ENCODE assay signal across 8 mouse cellular contexts in the genomic region with DNA sequence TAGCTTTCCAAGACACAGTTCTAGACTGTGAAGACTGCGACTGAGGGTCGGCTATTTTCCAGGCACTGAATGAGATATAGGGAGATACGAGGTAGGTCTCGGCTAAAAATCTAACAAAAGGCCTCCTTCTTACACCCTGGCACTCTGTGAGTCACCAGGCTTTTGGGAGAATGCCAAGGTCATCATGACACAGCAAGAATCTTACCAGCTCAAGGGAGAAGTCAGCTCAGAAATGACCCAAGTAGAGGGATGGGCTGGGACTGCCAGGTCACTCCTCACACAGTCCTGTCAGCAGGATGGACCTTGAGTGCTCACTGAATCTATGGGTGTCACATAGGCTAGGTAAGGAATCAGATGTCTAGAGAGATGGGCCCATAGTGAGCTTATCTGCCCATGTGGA. TPM values are rescaled to one million over a fixed set of nuclear protein-coding genes. Genes with fewer than 3 reads are reported as not detected.
A peak's percentile ranks its signal among the peaks of the same experiment; 100 is the strongest.
DNase-seq lines count a peak whose midpoint lies in the region; ATAC-seq and TF ChIP-seq lines count a peak whose summit lies in the region.

No protein-coding gene starts in this region.

- TF ChIP-seq CTCF in liver, postnatal 0 days (IDR thresholded peaks at IDR 0.05; ENCODE audit: low read depth) = no peak

- peak; percentile 44 to 67 for DNase-seq in urinary bladder, postnatal 36 days (ENCODE audit: low spot score in 2 of 2)
- DNase-seq in urinary bladder, postnatal 10 days (ENCODE audit: low spot score) = no peak
- peak; percentile 44 to 60 for DNase-seq in heart, adult 18-20 months
- DNase-seq in liver, postnatal 0 days = peak; percentile 77
- no peak for DNase-seq in layer of hippocampus, adult 8-10 months (ENCODE audit: low spot score in 2 of 2)
- DNase-seq in right cerebral cortex, postnatal 25 days = no peak

- TF ChIP-seq EP300 in liver, postnatal 0 days (IDR thresholded peaks at IDR 0.05; ENCODE audit: low read depth) = no peak

- H3K4me1 ChIP-seq in liver, postnatal 0 days (ENCODE audit: insufficient read depth) = peaks cover 2% of the 10 kb centered on the region
- no peaks in the 10 kb centered on the region for H3K4me1 ChIP-seq in stomach, embryonic 14.5 days (ENCODE audit: control insufficient read depth, insufficient read depth, low read length)
- H3K4me1 ChIP-seq in midbrain, embryonic 15.5 days = peaks cover 10% of the 10 kb centered on the region

- no peaks in the 10 kb centered on the region for H3K9me3 ChIP-seq in liver, postnatal 0 days (ENCODE audit: low read length)
- H3K9me3 ChIP-seq in stomach, embryonic 14.5 days (ENCODE audit: control insufficient read depth, low read depth, low read length) = no peaks in the 10 kb centered on the region
- no peaks in the 10 kb centered on the region for H3K9me3 ChIP-seq in midbrain, embryonic 15.5 days

- no peaks in the 10 kb centered on the region for H3K27me3 ChIP-seq in liver, postnatal 0 days (ENCODE audit: insufficient read depth, low read length)
- no peaks in the 10 kb centered on the region for H3K27me3 ChIP-seq in stomach, embryonic 14.5 days (ENCODE audit: control insufficient read depth, insufficient read depth, low read length)
- no peaks in the 10 kb centered on the region for H3K27me3 ChIP-seq in midbrain, embryonic 15.5 days (replicated peaks)

- peak overlapping the region; percentile 80 for H3K4me2 ChIP-seq in liver, postnatal 0 days (ENCODE audit: low read depth, low read length)
- H3K4me2 ChIP-seq in stomach, embryonic 14.5 days (replicated peaks; ENCODE audit: low read depth, low read length) = no peak overlapping the region
- no peak overlapping the region for H3K4me2 ChIP-seq in midbrain, embryonic 15.5 days

- H3K27ac ChIP-seq in liver, postnatal 0 days (ENCODE audit: low read depth) = peak overlapping the region; percentile 86
- peak overlapping the region; percentile 28; the same call in 1 of the 2 replicates for H3K27ac ChIP-seq in stomach, embryonic 14.5 days (ENCODE audit: low read length)
- H3K27ac ChIP-seq in midbrain, embryonic 15.5 days = no peak overlapping the region

- ATAC-seq in liver, postnatal 0 days = peak; percentile 55
- ATAC-seq in stomach, embryonic 14.5 days (ENCODE audit: insufficient number of reproducible peaks, insufficient read depth, low FRiP score, low read depth) = no peak
- no peak for ATAC-seq in midbrain, embryonic 15.5 days (replicated peaks)

- H3K4me3 ChIP-seq in liver, postnatal 0 days (ENCODE audit: low read depth, low read length) = peak overlapping the region; percentile 61
- no peak overlapping the region for H3K4me3 ChIP-seq in stomach, embryonic 14.5 days (ENCODE audit: low read depth, low read length)
- H3K4me3 ChIP-seq in midbrain, embryonic 15.5 days = no peak overlapping the region

- WGBS in liver, postnatal 0 days (ENCODE audit: insufficient replicate concordance) = 47% methylated on average over 4 of the region's 4 CpGs
- WGBS in stomach, embryonic 14.5 days = 85% methylated on average over 4 of the region's 4 CpGs
- WGBS in midbrain, embryonic 15.5 days = 92% methylated on average over 4 of the region's 4 CpGs

- H3K9ac ChIP-seq in liver, postnatal 0 days (replicated peaks) = peak overlapping the region; percentile 55
- H3K9ac ChIP-seq in stomach, embryonic 14.5 days (replicated peaks; ENCODE audit: low read depth, low read length) = no peak overlapping the region
- H3K9ac ChIP-seq in midbrain, embryonic 15.5 days = no peak overlapping the region

- no peaks in the 10 kb centered on the region; the same call in 1 of the 2 replicates for H3K36me3 ChIP-seq in liver, postnatal 0 days (replicated peaks; ENCODE audit: insufficient read depth, low read length)
- no peaks in the 10 kb centered on the region for H3K36me3 ChIP-seq in stomach, embryonic 14.5 days (ENCODE audit: control insufficient read depth, insufficient read depth, low read length)
- H3K36me3 ChIP-seq in midbrain, embryonic 15.5 days (replicated peaks) = no peaks in the 10 kb centered on the region

RNA-seq across cellular contexts. Expression of a gene that starts 3.8 kb away (rescaled TPM):
- total RNA-seq in heart, adult 18-20 months (2021) = 10 to 100 TPM in 1 of 2 experiments, 1 to 10 TPM in 1; 5.8 to 10.6 TPM
- 21.9 and 24.3 TPM in 2 replicates for polyA plus RNA-seq in liver, postnatal 0 days (2015; fragmentation: Nextera tagmentation; extraction: Ambion mirVana)
- 78.4 and 79.1 TPM in 2 replicates for polyA plus RNA-seq in stomach, embryonic 14.5 days (2014; fragmentation: Nextera tagmentation; extraction: Ambion mirVana)
- 10 to 100 TPM; 28.2 to 36.7 (median 30.9) TPM for total RNA-seq in layer of hippocampus, adult 8-10 months (2022)
- polyA plus RNA-seq in midbrain, embryonic 15.5 days (2015; fragmentation: Nextera tagmentation; extraction: Ambion mirVana) = 56.6 and 57.4 TPM in 2 replicates

RNA-seq across cellular contexts. Expression of a gene that starts 32.1 kb away (rescaled TPM):
- 10 to 100 TPM; 44.7 to 51.0 TPM for total RNA-seq in heart, adult 18-20 months (2021)
- polyA plus RNA-seq in liver, postnatal 0 days (2015; fragmentation: Nextera tagmentation; extraction: Ambion mirVana) = 11.7 and 12.9 TPM in 2 replicates
- 19.8 and 21.5 TPM in 2 replicates for polyA plus RNA-seq in stomach, embryonic 14.5 days (2014; fragmentation: Nextera tagmentation; extraction: Ambion mirVana)
- 10 to 100 TPM; 46.2 to 56.7 (median 50.2) TPM for total RNA-seq in layer of hippocampus, adult 8-10 months (2022)
- 15.2 and 16.0 TPM in 2 replicates for polyA plus RNA-seq in midbrain, embryonic 15.5 days (2015; fragmentation: Nextera tagmentation; extraction: Ambion mirVana)

RNA-seq across cellular contexts. Expression of a gene that starts 32.1 kb away (rescaled TPM):
- 10 to 100 TPM; 19.2 to 20.7 TPM for total RNA-seq in heart, adult 18-20 months (2021)
- 9.7 and 11.1 TPM in 2 replicates for polyA plus RNA-seq in liver, postnatal 0 days (2015; fragmentation: Nextera tagmentation; extraction: Ambion mirVana)
- 40.0 and 42.0 TPM in 2 replicates for polyA plus RNA-seq in stomach, embryonic 14.5 days (2014; fragmentation: Nextera tagmentation; extraction: Ambion mirVana)
- 10 to 100 TPM; 18.1 to 27.3 (median 21.7) TPM for total RNA-seq in layer of hippocampus, adult 8-10 months (2022)
- 36.2 and 38.3 TPM in 2 replicates for polyA plus RNA-seq in midbrain, embryonic 15.5 days (2015; fragmentation: Nextera tagmentation; extraction: Ambion mirVana)

RNA-seq across cellular contexts. Expression of a gene that starts 52.0 kb away (rescaled TPM):
- total RNA-seq in heart, adult 18-20 months (2021) = 1 to 10 TPM; 4.5 to 5.1 TPM
- polyA plus RNA-seq in liver, postnatal 0 days (2015; fragmentation: Nextera tagmentation; extraction: Ambion mirVana) = 7.7 and 7.8 TPM in 2 replicates
- 18.1 and 20.0 TPM in 2 replicates for polyA plus RNA-seq in stomach, embryonic 14.5 days (2014; fragmentation: Nextera tagmentation; extraction: Ambion mirVana)
- total RNA-seq in layer of hippocampus, adult 8-10 months (2022) = 1 to 10 TPM; 2.6 to 3.4 (median 2.9) TPM
- polyA plus RNA-seq in midbrain, embryonic 15.5 days (2015; fragmentation: Nextera tagmentation; extraction: Ambion mirVana) = 9.9 and 10.5 TPM in 2 replicates

RNA-seq across cellular contexts. Expression of a gene that starts 52.2 kb away (rescaled TPM):
- 10 to 100 TPM; 76.0 to 77.9 TPM for total RNA-seq in heart, adult 18-20 months (2021)
- 38.3 TPM in 2 replicates for polyA plus RNA-seq in liver, postnatal 0 days (2015; fragmentation: Nextera tagmentation; extraction: Ambion mirVana)
- polyA plus RNA-seq in stomach, embryonic 14.5 days (2014; fragmentation: Nextera tagmentation; extraction: Ambion mirVana) = 73.7 and 77.5 TPM in 2 replicates
- 10 to 100 TPM; 53.8 to 75.5 (median 62.2) TPM for total RNA-seq in layer of hippocampus, adult 8-10 months (2022)
- 67.1 and 71.1 TPM in 2 replicates for polyA plus RNA-seq in midbrain, embryonic 15.5 days (2015; fragmentation: Nextera tagmentation; extraction: Ambion mirVana)

Comparison
In these comparisons a context has a peak if more than half of its experiments do, and no peak if none do; other contexts are left out.
1. DNase-seq: peak in urinary bladder, postnatal 36 days (2 of 2), heart, adult 18-20 months (2 of 2) and liver, postnatal 0 days (single experiment); none in urinary bladder, postnatal 10 days (single experiment), layer of hippocampus, adult 8-10 months (0 of 2) and right cerebral cortex, postnatal 25 days (single experiment).